Mouse (Mus musculus) cerebellum, adult 2 months (tissue): Measurements from ENCODE around the gene Ism1.

Experiments
- CTCF ChIP-seq: fragments of 200-500 bp; IDR thresholded peaks from 2 replicates; pipeline ENCODE4 v1.5.1; 2011; ENCODE audit warnings: low read depth, mild to moderate bottlenecking, control low read depth, low read length, moderate library complexity, borderline replicate concordance; ENCODE audit not compliant: insufficient read depth
- POLR2A ChIP-seq: fragments of 200-500 bp; IDR thresholded peaks from 2 replicates; pipeline ENCODE4 v1.6.1; 2011; ENCODE audit warnings: low read length, control low read depth, borderline replicate concordance; ENCODE audit not compliant: insufficient read depth

DNA sequence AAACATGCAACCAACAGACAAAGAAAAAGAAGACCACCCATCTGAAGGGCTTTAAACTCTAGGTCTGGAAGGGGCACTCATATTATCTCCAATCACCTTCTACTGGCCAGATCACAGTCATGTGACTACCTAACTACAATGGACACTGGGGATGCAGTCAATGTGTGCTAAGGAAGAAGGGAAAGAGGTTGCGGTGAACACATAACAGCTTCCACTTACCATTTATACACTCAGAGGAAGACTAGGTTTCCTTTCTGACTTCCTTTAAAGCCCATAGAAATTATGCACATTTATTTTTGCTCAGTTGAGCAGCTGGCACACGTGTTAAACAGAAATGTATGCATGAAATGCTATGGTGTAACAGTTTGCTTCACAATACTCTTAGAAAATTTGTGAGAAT, 5.6 kb upstream of the Ism1 start:
- TF ChIP-seq CTCF: no peak
- TF ChIP-seq POLR2A: no peak
